Mouse (Mus musculus) neural tube, embryonic 13.5 days (tissue): ENCODE results near the gene Lrrc57. TPM values are rescaled to one million over a fixed set of nuclear protein-coding genes. Genes with fewer than 3 reads are reported as not detected.
A peak's percentile ranks its signal among the peaks of the same experiment; 100 is the strongest.

ENCODE experiments used
- ATAC-seq: fragments of 200-750 bp; cut with Nextera tagmentation; 2 replicates; pipeline ENCODE4 v1.8.0; 2017; ENCODE audit warnings: low read depth, mild to moderate bottlenecking, moderate TSS enrichment, moderate library complexity
- H3K27ac ChIP-seq: fragments of 300-500 bp; sonication (generic); replicated peaks from 2 replicates; pipeline ENCODE4 v1.5.1; 2015; ENCODE audit warnings: moderate library complexity, mild to moderate bottlenecking, inconsistent platforms
- H3K27me3 ChIP-seq: fragments of 300-500 bp; sonication (generic); 2 replicates; pipeline ENCODE4 v1.6.1; 2015; ENCODE audit warnings: mild to moderate bottlenecking, inconsistent platforms
- H3K36me3 ChIP-seq: fragments of 300-500 bp; sonication (generic); 2 replicates; pipeline ENCODE4 v1.6.1; 2015; ENCODE audit warnings: mild to moderate bottlenecking, inconsistent platforms
- H3K4me1 ChIP-seq: fragments of 300-500 bp; sonication (generic); replicated peaks from 2 replicates; pipeline ENCODE4 v1.6.1; 2015; ENCODE audit warnings: inconsistent platforms
- H3K4me2 ChIP-seq: fragments of 300-500 bp; sonication (generic); 2 replicates; pipeline ENCODE4 v1.6.1; 2015; ENCODE audit warnings: inconsistent platforms, mild to moderate bottlenecking, moderate library complexity
- H3K4me3 ChIP-seq: fragments of 300-500 bp; sonication (generic); 2 replicates; pipeline ENCODE4 v1.5.1; 2015; ENCODE audit warnings: mild to moderate bottlenecking, inconsistent platforms
- H3K9ac ChIP-seq: fragments of 300-500 bp; sonication (generic); 2 replicates; pipeline ENCODE4 v1.6.1; 2015; ENCODE audit warnings: moderate library complexity, mild to moderate bottlenecking, inconsistent platforms
- H3K9me3 ChIP-seq: fragments of 300-500 bp; sonication (generic); 2 replicates; pipeline ENCODE4 v1.6.1; 2016; ENCODE audit warnings: inconsistent platforms
- WGBS: fragments of 180-500 bp; shearing (Covaris S2); methylation state at CpG from one replicate; pipeline ENCODE4 v1.1.7; 2015; 5-methylcytosine and 5-hydroxymethylcytosine counted together
- polyA plus RNA-seq: library from polyadenylated mRNA; unstranded; fragments of >200 nt; fragmentation: Nextera tagmentation; extraction: Ambion mirVana; gene quantifications from 2 replicates; pipeline ENCODE4 v1.2.1, GENCODE M21; 2015

Gene Lrrc57
- polyA plus RNA-seq, 1 experiment from 2014 or later = 35.5 TPM

GRCm38 (mm10) chr2:120562859-120563234 is 46.5 kb downstream of the Lrrc57 start:
- H3K27ac ChIP-seq = no peak overlapping the region

DNA sequence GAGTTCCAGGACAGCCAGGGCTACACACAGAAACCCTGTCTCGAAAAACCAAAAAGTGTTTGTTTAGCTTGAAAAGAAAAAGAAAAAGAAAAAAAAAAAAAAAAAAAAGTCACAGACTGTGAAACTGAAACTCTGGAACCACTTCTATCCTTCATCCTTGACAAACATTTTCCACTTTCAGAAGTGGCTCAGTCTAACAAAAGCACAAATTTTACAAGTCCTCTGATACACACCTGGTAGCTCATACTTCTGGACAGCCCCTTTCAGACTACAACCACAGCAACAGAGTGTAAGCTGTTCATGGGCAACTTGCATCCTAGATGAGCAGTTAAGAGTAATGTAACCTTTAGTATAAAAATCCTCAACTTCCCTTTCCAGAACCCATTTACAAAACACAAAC is 47.8 kb downstream of the Lrrc57 start:
- H3K9ac ChIP-seq = no peak overlapping the region
- H3K4me2 ChIP-seq = no peak overlapping the region
- peaks cover 18% of the 10 kb centered on the region for H3K4me1 ChIP-seq
- 85% methylated on average over 1 of the region's 1 CpGs for WGBS
- ATAC-seq = no peak
- H3K4me3 ChIP-seq = no peak overlapping the region
- H3K27me3 ChIP-seq = no peaks in the 10 kb centered on the region
- H3K36me3 ChIP-seq = no peaks in the 10 kb centered on the region
- H3K27ac ChIP-seq = no peak overlapping the region
- H3K9me3 ChIP-seq = no peaks in the 10 kb centered on the region

More at GRCm38 (mm10) chr2:120562859-120563234, 46.5 kb downstream of the Lrrc57 start:
- Histone ChIP-seq H3K4me1 (peaks cover 24% of the 10 kb centered on the region), H3K36me3 (no peaks in the 10 kb centered on the region), H3K4me3 (peak overlapping the region; percentile 94), H3K4me2 (peak overlapping the region; percentile 89), H3K9me3 (no peaks in the 10 kb centered on the region), H3K27me3 (no peaks in the 10 kb centered on the region), H3K9ac (peak overlapping the region; percentile 96)
- ATAC-seq = no peak
- WGBS = 28% methylated on average over 9 of the region's 9 CpGs

GRCm38 (mm10) chr2:120558813-120559212 is 50.5 kb downstream of the Lrrc57 start:
- no peak overlapping the region for H3K4me3 ChIP-seq
- ATAC-seq = no peak
- no peak overlapping the region for H3K9ac ChIP-seq
- H3K4me2 ChIP-seq = no peak overlapping the region
- peaks cover 10% of the 10 kb centered on the region for H3K36me3 ChIP-seq
- H3K9me3 ChIP-seq = no peaks in the 10 kb centered on the region
- H3K4me1 ChIP-seq = peaks cover 18% of the 10 kb centered on the region
- WGBS = 92% methylated on average over 3 of the region's 3 CpGs
- no peaks in the 10 kb centered on the region for H3K27me3 ChIP-seq
- no peak overlapping the region for H3K27ac ChIP-seq

DNA sequence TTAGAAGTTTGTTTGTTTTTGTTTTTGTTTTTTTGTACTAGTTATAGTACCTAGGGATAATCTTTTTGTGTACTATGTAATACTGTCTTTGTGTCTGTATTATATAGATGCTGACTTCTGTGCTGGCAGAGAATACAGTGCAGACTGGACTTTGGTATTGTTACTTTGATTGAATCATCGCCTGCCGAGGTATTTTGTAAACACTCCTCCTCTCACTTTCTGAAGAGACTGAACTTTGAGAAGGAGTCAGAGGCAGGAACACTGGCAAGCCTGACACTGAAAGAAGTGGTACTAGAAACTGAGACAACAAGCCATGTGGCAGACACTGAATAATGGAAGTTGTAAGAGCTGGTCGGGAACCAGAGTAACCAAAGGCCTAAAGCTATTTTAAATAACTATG is 52.5 kb downstream of the Lrrc57 start:
- no peak overlapping the region for H3K4me3 ChIP-seq
- ATAC-seq = no peak
- peaks cover 4% of the 10 kb centered on the region; the same call in 1 of the 2 replicates for H3K4me1 ChIP-seq
- no peaks in the 10 kb centered on the region for H3K27me3 ChIP-seq
- no peak overlapping the region for H3K4me2 ChIP-seq
- H3K9me3 ChIP-seq = no peaks in the 10 kb centered on the region
- no peak overlapping the region for H3K9ac ChIP-seq
- WGBS = 75% methylated on average over 3 of the region's 3 CpGs
- H3K27ac ChIP-seq = no peak overlapping the region
- peaks cover 26% of the 10 kb centered on the region for H3K36me3 ChIP-seq

Other genes with a start within 250 kb of the Lrrc57 start
- gene Ganc, start 205.6 kb downstream of the Lrrc57 start, polyA plus RNA-seq = 8.2 and 8.4 TPM in 2 replicates
- gene Tmem87a, start 205.4 kb downstream of the Lrrc57 start, polyA plus RNA-seq = 7.2 and 9.6 TPM in 2 replicates
- gene Capn3, start 153.5 kb downstream of the Lrrc57 start, polyA plus RNA-seq = 1.0 and 1.1 TPM in 2 replicates
- gene Zfp106, start 45.7 kb downstream of the Lrrc57 start, polyA plus RNA-seq = 37.3 and 40.9 TPM in 2 replicates
- gene Snap23, start 41.8 kb downstream of the Lrrc57 start, polyA plus RNA-seq = 21.6 and 26.1 TPM in 2 replicates
- gene Haus2, start 137 bp downstream of the Lrrc57 start, polyA plus RNA-seq = 28.5 and 29.8 TPM in 2 replicates
- gene Stard9, start 19.6 kb upstream of the Lrrc57 start, polyA plus RNA-seq = 4.4 and 4.6 TPM in 2 replicates
- gene Cdan1, start 240.6 kb upstream of the Lrrc57 start, polyA plus RNA-seq = 5.7 and 7.2 TPM in 2 replicates
- gene Ttbk2, start 241.1 kb upstream of the Lrrc57 start, polyA plus RNA-seq = 11.6 and 12.3 TPM in 2 replicates